Mouse (Mus musculus): Measurements from ENCODE around the gene Stn1. TPM values are rescaled to one million over a fixed set of nuclear protein-coding genes. Genes with fewer than 3 reads are reported as not detected.
A peak's percentile ranks its signal among the peaks of the same experiment; 100 is the strongest.

The Stn1 gene
- polyA plus RNA-seq, 1 experiment from 2014 or later: 55.5 TPM

DNA sequence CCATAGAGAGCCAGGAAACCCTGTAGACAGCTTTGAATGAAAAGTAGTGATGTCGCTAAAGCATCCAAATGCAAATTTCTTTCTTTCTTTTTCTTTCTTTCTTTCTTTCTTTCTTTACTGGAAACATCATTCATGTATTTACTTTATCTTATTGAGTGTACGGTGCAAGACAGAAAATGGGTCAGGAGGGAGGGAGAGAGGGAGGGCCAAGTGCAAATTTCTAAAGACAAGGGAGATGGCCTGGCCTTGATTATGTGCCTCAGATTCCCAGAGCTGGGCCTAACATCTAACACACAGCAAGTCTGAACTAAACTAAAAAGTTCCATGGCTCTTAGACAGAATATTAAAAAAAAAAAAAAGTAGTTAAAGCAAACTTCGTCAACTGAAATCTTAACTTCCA is 63.9 kb downstream of the Stn1 start:
- H3K4me2 ChIP-seq (ENCODE audit: low read depth, low read length): no peak overlapping the region
- no peaks in the 10 kb centered on the region; the same call in 1 of the 2 replicates for H3K4me1 ChIP-seq (replicated peaks; ENCODE audit: control insufficient read depth, insufficient read depth, low read length)
- no peaks in the 10 kb centered on the region for H3K27me3 ChIP-seq (ENCODE audit: control insufficient read depth, insufficient read depth, low read depth, low read length)
- H3K9me3 ChIP-seq (ENCODE audit: control insufficient read depth, low read length): no peaks in the 10 kb centered on the region
- no peak overlapping the region for H3K4me3 ChIP-seq (ENCODE audit: low read length)
- 60% methylated on average over 3 of the region's 3 CpGs for WGBS
- no peak overlapping the region for H3K9ac ChIP-seq (ENCODE audit: low read length)
- ATAC-seq (ENCODE audit: low read depth): no peak
- no peak overlapping the region for H3K27ac ChIP-seq (ENCODE audit: low read length)
- no peaks in the 10 kb centered on the region for H3K36me3 ChIP-seq (ENCODE audit: control insufficient read depth, insufficient read depth, low read length)

GRCm38 (mm10) chr19:47472881-47473400 is 64.4 kb downstream of the Stn1 start:
- H3K4me1 ChIP-seq (replicated peaks; ENCODE audit: control insufficient read depth, insufficient read depth, low read length): no peaks in the 10 kb centered on the region; the same call in 1 of the 2 replicates
- H3K27me3 ChIP-seq (ENCODE audit: control insufficient read depth, insufficient read depth, low read depth, low read length): no peaks in the 10 kb centered on the region
- no peak overlapping the region for H3K4me2 ChIP-seq (ENCODE audit: low read depth, low read length)
- 37% methylated on average over 15 of the region's 15 CpGs for WGBS
- no peaks in the 10 kb centered on the region for H3K36me3 ChIP-seq (ENCODE audit: control insufficient read depth, insufficient read depth, low read length)
- H3K27ac ChIP-seq (ENCODE audit: low read length): no peak overlapping the region
- H3K9me3 ChIP-seq (ENCODE audit: control insufficient read depth, low read length): no peaks in the 10 kb centered on the region
- no peak overlapping the region for H3K4me3 ChIP-seq (ENCODE audit: low read length)
- H3K9ac ChIP-seq (ENCODE audit: low read length): no peak overlapping the region
- ATAC-seq (ENCODE audit: low read depth): peak; percentile 15; the same call in 1 of the 2 replicates

DNA sequence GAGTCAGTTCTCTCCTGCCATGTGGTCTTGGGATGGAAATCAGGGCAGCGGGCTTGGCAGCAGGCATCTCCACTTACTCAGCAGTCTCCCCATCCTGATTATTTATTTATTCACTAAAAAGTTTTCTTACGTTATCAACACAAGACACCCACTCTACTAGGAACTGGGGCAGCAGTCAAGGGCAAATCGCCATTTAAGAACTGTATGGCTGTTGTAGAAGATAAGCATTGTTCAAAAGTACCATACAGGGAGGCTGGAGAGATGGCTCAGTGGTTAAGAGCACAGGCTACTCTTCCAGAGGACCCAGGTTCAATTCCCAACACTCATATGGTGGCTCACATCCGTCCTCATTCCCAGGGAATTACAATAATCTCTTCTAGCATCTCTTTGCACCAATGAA is 65.5 kb downstream of the Stn1 start:
- no peaks in the 10 kb centered on the region for H3K27me3 ChIP-seq (ENCODE audit: control insufficient read depth, insufficient read depth, low read depth, low read length)
- H3K27ac ChIP-seq (ENCODE audit: low read length): no peak overlapping the region
- no peak overlapping the region for H3K4me2 ChIP-seq (ENCODE audit: low read depth, low read length)
- no peaks in the 10 kb centered on the region for H3K9me3 ChIP-seq (ENCODE audit: control insufficient read depth, low read length)
- ATAC-seq (ENCODE audit: low read depth): no peak
- 59% methylated on average over 4 of the region's 4 CpGs for WGBS
- no peak overlapping the region for H3K9ac ChIP-seq (ENCODE audit: low read length)
- H3K4me1 ChIP-seq (replicated peaks; ENCODE audit: control insufficient read depth, insufficient read depth, low read length): no peaks in the 10 kb centered on the region; the same call in 1 of the 2 replicates
- no peak overlapping the region for H3K4me3 ChIP-seq (ENCODE audit: low read length)
- H3K36me3 ChIP-seq (ENCODE audit: control insufficient read depth, insufficient read depth, low read length): no peaks in the 10 kb centered on the region

- Histone ChIP-seq H3K4me3 (ENCODE audit: low read length) (no peak overlapping the region), H3K27me3 (ENCODE audit: control insufficient read depth, insufficient read depth, low read depth, low read length) (no peaks in the 10 kb centered on the region), H3K27ac (ENCODE audit: low read length) (no peak overlapping the region), H3K9ac (ENCODE audit: low read length) (no peak overlapping the region), H3K4me2 (ENCODE audit: low read depth, low read length) (no peak overlapping the region), H3K9me3 (ENCODE audit: control insufficient read depth, low read length) (no peaks in the 10 kb centered on the region), H3K36me3 (ENCODE audit: control insufficient read depth, insufficient read depth, low read length) (no peaks in the 10 kb centered on the region), H3K4me1 (replicated peaks; ENCODE audit: control insufficient read depth, insufficient read depth, low read length) (peaks cover 4% of the 10 kb centered on the region; the same call in 1 of the 2 replicates)
- 50% methylated on average over 3 of the region's 3 CpGs for WGBS
- no peak for ATAC-seq (ENCODE audit: low read depth)
Observed at GRCm38 (mm10) chr19:47468750-47469149, 68.6 kb downstream of the Stn1 start.

DNA sequence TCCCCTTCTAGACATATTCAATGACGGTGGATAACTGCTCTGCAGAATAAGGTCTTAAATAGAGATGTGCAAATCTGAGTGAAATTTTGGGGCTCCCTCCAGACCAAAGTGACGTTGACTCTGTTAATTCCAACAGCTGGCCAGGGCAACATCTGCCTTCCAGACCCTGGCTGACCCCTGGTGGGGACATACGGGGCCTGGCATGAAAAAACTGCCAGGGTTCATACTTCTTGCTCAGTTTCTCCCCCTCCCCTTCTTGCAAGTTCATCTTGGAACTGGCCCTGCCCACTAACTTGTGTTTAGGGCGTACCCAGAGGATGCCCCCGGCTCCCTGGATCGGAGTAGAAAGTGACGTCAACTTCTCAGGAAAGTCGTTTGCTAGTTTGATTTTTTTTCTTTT is 70.5 kb downstream of the Stn1 start:
- Histone ChIP-seq H3K27ac (ENCODE audit: low read length) (no peak overlapping the region), H3K36me3 (ENCODE audit: control insufficient read depth, insufficient read depth, low read length) (no peaks in the 10 kb centered on the region), H3K4me1 (replicated peaks; ENCODE audit: control insufficient read depth, insufficient read depth, low read length) (peaks cover 21% of the 10 kb centered on the region), H3K9ac (ENCODE audit: low read length) (no peak overlapping the region), H3K4me3 (ENCODE audit: low read length) (no peak overlapping the region), H3K9me3 (ENCODE audit: control insufficient read depth, low read length) (0 out of 2 replicates have a peak, but pooled peaks cover 1% of the 10 kb centered on the region), H3K27me3 (ENCODE audit: control insufficient read depth, insufficient read depth, low read depth, low read length) (no peaks in the 10 kb centered on the region), H3K4me2 (ENCODE audit: low read depth, low read length) (no peak overlapping the region)
- no peak for ATAC-seq (ENCODE audit: low read depth)
- WGBS: 58% methylated on average over 8 of the region's 8 CpGs

DNA sequence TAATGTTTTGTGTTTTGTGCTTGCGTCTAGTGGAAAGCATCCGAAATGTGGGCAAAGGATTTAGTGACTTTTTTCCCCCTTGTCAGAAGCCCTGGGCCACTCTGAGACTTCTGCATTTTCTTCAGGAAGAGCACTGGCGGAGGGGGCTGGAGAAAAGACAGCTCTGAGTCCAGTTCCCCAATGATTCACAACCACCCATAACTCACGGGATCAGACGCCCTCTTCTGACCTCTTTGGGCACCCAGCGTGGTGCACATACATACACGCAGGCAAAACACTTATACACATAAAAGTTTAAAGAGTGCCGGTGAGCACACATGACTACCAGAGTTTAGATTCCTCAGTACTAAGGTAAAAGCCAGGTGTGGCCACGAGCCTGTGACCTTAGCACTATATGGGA is 71.8 kb downstream of the Stn1 start:
- Histone ChIP-seq H3K9ac (ENCODE audit: low read length) (no peak overlapping the region), H3K36me3 (ENCODE audit: control insufficient read depth, insufficient read depth, low read length) (no peaks in the 10 kb centered on the region), H3K4me1 (replicated peaks; ENCODE audit: control insufficient read depth, insufficient read depth, low read length) (peaks cover 32% of the 10 kb centered on the region), H3K27me3 (ENCODE audit: control insufficient read depth, insufficient read depth, low read depth, low read length) (no peaks in the 10 kb centered on the region), H3K9me3 (ENCODE audit: control insufficient read depth, low read length) (0 out of 2 replicates have a peak, but pooled peaks cover 3% of the 10 kb centered on the region), H3K4me3 (ENCODE audit: low read length) (no peak overlapping the region), H3K4me2 (ENCODE audit: low read depth, low read length) (no peak overlapping the region), H3K27ac (ENCODE audit: low read length) (no peak overlapping the region)
- WGBS: 58% methylated on average over 9 of the region's 9 CpGs
- ATAC-seq (ENCODE audit: low read depth): no peak

GRCm38 (mm10) chr19:47464304-47465241 is 72.7 kb downstream of the Stn1 start, which contains the start of gene Sh3pxd2a:
Gene Sh3pxd2a (minus strand): TSS chr19:47464401.
- H3K9ac ChIP-seq (ENCODE audit: low read length): peak within 1 kb of the TSS; percentile 82
- 1% methylated on average over 48 of the region's 70 CpGs for WGBS
- 0 out of 2 replicates have a peak, but pooled peaks cover 3% of the 10 kb centered on the region for H3K9me3 ChIP-seq (ENCODE audit: control insufficient read depth, low read length)
- H3K27me3 ChIP-seq (ENCODE audit: control insufficient read depth, insufficient read depth, low read depth, low read length): no peaks in the 10 kb centered on the region
- H3K27ac ChIP-seq (ENCODE audit: low read length): peak within 1 kb of the TSS; percentile 84
- peak within 1 kb of the TSS; percentile 67 for H3K4me3 ChIP-seq (ENCODE audit: low read length)
- peaks cover 35% of the 10 kb centered on the region for H3K4me1 ChIP-seq (replicated peaks; ENCODE audit: control insufficient read depth, insufficient read depth, low read length)
- peak within 1 kb of the TSS; percentile 96 for H3K4me2 ChIP-seq (ENCODE audit: low read depth, low read length)
- peak; percentile 95 for ATAC-seq (ENCODE audit: low read depth)
- H3K36me3 ChIP-seq (ENCODE audit: control insufficient read depth, insufficient read depth, low read length): no peaks in the 10 kb centered on the region

DNA sequence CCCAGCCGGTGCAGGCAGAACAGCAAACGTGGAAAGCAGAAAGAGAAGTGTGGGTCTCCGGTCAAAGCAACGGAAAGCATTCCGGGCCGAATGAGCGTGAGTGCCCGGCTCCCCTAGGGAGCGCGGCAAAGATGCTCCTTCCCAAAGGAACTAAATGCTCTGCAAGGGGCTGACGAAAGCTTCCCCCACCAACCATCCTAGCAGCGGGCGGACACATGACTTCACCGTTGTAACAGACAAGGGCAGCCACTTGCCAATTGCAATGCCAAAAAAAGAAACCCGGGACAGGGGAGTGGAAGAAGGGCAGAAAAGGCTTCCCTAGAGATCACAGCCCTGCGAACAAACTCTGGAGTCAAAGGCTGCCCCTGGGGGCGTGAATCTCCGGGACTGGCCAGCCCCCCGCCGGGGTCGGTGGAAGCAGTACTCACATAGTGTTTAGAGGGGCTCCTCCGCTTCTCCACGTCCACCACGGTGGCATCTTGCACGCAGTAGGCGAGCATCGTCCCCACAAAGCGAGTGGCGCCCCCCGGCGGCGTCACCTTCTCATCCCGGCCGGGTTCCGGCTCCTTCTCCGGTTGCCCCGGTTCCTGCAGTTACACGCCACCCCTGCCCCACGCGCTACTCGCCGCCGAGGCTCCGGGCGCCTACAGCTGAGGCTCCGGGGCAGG is 73.5 kb downstream of the Stn1 start:
- under 1% methylated on average over 34 of the region's 46 CpGs for WGBS
- H3K4me3 ChIP-seq (ENCODE audit: low read length): peak overlapping the region; percentile 67
- peak; percentile 66 for ATAC-seq (ENCODE audit: low read depth)
- H3K4me2 ChIP-seq (ENCODE audit: low read depth, low read length): peak overlapping the region; percentile 96
- H3K36me3 ChIP-seq (ENCODE audit: control insufficient read depth, insufficient read depth, low read length): no peaks in the 10 kb centered on the region
- H3K9ac ChIP-seq (ENCODE audit: low read length): peak overlapping the region; percentile 82
- H3K27ac ChIP-seq (ENCODE audit: low read length): peak overlapping the region; percentile 84
- 0 out of 2 replicates have a peak, but pooled peaks cover 3% of the 10 kb centered on the region for H3K9me3 ChIP-seq (ENCODE audit: control insufficient read depth, low read length)
- H3K4me1 ChIP-seq (replicated peaks; ENCODE audit: control insufficient read depth, insufficient read depth, low read length): peaks cover 36% of the 10 kb centered on the region
- no peaks in the 10 kb centered on the region for H3K27me3 ChIP-seq (ENCODE audit: control insufficient read depth, insufficient read depth, low read depth, low read length)

DNA sequence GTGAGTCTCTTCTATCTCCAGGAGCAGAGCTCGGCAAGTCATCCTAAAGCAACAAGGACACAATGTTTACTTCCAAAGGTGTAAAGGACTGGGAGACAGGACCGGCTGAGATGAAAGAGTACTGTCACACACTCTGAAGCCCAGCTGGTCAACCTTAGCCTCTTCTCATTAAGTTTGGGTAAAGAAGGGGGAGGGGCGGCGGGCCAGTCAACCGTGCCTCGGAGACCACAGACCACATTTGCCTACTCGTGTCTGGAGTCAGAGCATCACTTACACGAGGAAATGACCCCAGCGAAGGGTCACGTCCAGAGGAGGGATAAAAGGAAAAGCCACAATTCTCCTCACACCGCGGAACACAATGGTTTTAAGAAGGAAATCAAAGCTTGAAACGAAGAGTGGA is 74.1 kb downstream of the Stn1 start:
- Histone ChIP-seq H3K27ac (ENCODE audit: low read length) (peak overlapping the region; percentile 84), H3K36me3 (ENCODE audit: control insufficient read depth, insufficient read depth, low read length) (no peaks in the 10 kb centered on the region), H3K9me3 (ENCODE audit: control insufficient read depth, low read length) (0 out of 2 replicates have a peak, but pooled peaks cover 3% of the 10 kb centered on the region), H3K4me1 (replicated peaks; ENCODE audit: control insufficient read depth, insufficient read depth, low read length) (peaks cover 41% of the 10 kb centered on the region), H3K9ac (ENCODE audit: low read length) (peak overlapping the region; percentile 82), H3K4me2 (ENCODE audit: low read depth, low read length) (peak overlapping the region; percentile 96), H3K27me3 (ENCODE audit: control insufficient read depth, insufficient read depth, low read depth, low read length) (no peaks in the 10 kb centered on the region), H3K4me3 (ENCODE audit: low read length) (peak overlapping the region; percentile 67)
- no peak for ATAC-seq (ENCODE audit: low read depth)
- 1% methylated on average over 13 of the region's 13 CpGs for WGBS

Measured in lung, embryonic 16.5 days (tissue).